Mouse (Mus musculus): ENCODE measurements at regions not wholly inside any gene's neighbourhood (a gene's known extent, or its start where the extent isn't known, plus 50 kb on each side); places are given as distances from the start of the nearest gene placed in this dataset.

GRCm38 (mm10) chr17:87567475-87567874 is 68.3 kb upstream of the Epcam start:
- Histone ChIP-seq H3K27ac (ENCODE audit: control insufficient read depth, insufficient read depth, low read depth, low read length, poor library complexity) (no peak overlapping the region), H3K4me3 (replicated peaks; ENCODE audit: control insufficient read depth, low read depth, low read length) (no peak overlapping the region), H3K4me1 (ENCODE audit: control insufficient read depth, insufficient read depth, low read length) (no peaks in the 10 kb centered on the region; the same call in 1 of the 2 replicates)
- 40% methylated on average over 2 of the region's 2 CpGs for WGBS
- no peak for TF ChIP-seq CTCF (IDR thresholded peaks at IDR 0.05; ENCODE audit: control insufficient read depth, insufficient read depth, low read length)

- Histone ChIP-seq H3K4me3 (replicated peaks; ENCODE audit: control insufficient read depth, low read depth, low read length) (no peak overlapping the region), H3K27ac (ENCODE audit: control insufficient read depth, insufficient read depth, low read depth, low read length, poor library complexity) (no peak overlapping the region), H3K4me1 (ENCODE audit: control insufficient read depth, insufficient read depth, low read length) (no peaks in the 10 kb centered on the region; the same call in 1 of the 2 replicates)
- WGBS = 93% methylated on average over 9 of the region's 9 CpGs
- TF ChIP-seq CTCF (IDR thresholded peaks at IDR 0.05; ENCODE audit: control insufficient read depth, insufficient read depth, low read length) (no peak), POLR2A (IDR thresholded peaks at IDR 0.05; ENCODE audit: borderline replicate concordance, control insufficient read depth, low read depth, low read length) (no peak)
Measured at GRCm38 (mm10) chr17:87569981-87570380, 65.8 kb upstream of the Epcam start.

GRCm38 (mm10) chr17:87570676-87571344 is 65.0 kb upstream of the Epcam start:
- 83% methylated on average over 18 of the region's 18 CpGs for WGBS
- no peak for TF ChIP-seq POLR2A (IDR thresholded peaks at IDR 0.05; ENCODE audit: borderline replicate concordance, control insufficient read depth, low read depth, low read length)
- TF ChIP-seq CTCF (IDR thresholded peaks at IDR 0.05; ENCODE audit: control insufficient read depth, insufficient read depth, low read length) = no peak
- Histone ChIP-seq H3K4me3 (replicated peaks; ENCODE audit: control insufficient read depth, low read depth, low read length) (no peak overlapping the region), H3K4me1 (ENCODE audit: control insufficient read depth, insufficient read depth, low read length) (no peaks in the 10 kb centered on the region; the same call in 1 of the 2 replicates), H3K27ac (ENCODE audit: control insufficient read depth, insufficient read depth, low read depth, low read length, poor library complexity) (no peak overlapping the region)

DNA sequence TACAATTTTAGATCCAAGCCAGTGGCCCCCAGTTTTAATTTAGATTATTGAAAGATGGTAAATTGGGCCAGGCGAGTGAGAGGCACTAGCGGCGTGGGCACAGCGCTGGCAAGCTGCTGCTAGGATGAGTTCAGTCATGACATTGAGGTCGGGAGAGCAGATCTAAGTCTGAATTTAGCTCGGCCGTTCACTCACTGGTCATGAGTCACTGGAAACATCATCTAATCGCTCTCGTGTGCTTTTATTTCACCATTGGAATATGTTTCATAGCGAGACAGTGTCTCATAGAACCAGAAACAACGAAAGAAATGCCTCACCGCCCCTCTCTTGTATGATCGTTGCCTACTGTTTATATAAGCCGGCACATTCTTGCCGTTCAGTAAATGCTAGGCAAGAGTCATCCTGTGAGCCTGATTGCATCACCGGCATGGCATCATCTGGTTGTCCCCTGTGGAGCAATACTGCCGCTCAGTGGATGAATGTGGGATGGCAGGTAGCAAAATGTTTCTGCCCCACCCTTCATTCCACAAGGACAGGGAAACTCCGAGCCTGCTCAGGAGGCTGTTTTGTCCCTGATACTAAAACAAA is 64.3 kb upstream of the Epcam start:
- no peaks in the 10 kb centered on the region; the same call in 1 of the 2 replicates for H3K4me1 ChIP-seq (ENCODE audit: control insufficient read depth, insufficient read depth, low read length)
- H3K27ac ChIP-seq (ENCODE audit: control insufficient read depth, insufficient read depth, low read depth, low read length, poor library complexity) = no peak overlapping the region
- TF ChIP-seq POLR2A (IDR thresholded peaks at IDR 0.05; ENCODE audit: borderline replicate concordance, control insufficient read depth, low read depth, low read length) (no peak), CTCF (IDR thresholded peaks at IDR 0.05; ENCODE audit: control insufficient read depth, insufficient read depth, low read length) (peak; percentile 100)
- no peak overlapping the region for H3K4me3 ChIP-seq (replicated peaks; ENCODE audit: control insufficient read depth, low read depth, low read length)
- 26% methylated on average over 18 of the region's 18 CpGs for WGBS

DNA sequence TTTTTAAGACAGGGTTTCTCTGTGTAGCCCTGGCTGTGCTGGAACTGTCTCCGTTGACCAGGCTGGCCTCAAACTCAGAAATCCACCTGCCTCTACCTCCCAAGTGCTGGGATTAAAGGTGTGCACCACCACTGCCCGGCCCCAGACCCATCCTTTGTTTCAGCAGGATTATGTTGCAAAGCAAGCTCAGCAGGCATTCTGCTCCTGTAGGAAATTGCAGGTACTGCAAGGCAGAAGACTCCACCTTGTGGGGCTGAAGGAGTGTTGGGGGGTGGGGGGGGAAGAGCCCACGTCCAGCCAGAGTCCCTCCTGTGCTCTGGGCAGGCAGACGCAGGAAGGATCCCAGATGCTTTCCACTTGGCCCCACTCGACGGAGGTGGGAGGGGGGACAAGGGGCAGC is 52.2 kb upstream of the Epcam start:
- TF ChIP-seq CTCF (IDR thresholded peaks at IDR 0.05; ENCODE audit: control insufficient read depth, insufficient read depth, low read length) (no peak), POLR2A (IDR thresholded peaks at IDR 0.05; ENCODE audit: borderline replicate concordance, control insufficient read depth, low read depth, low read length) (no peak)
- 67% methylated on average over 6 of the region's 6 CpGs for WGBS
- Histone ChIP-seq H3K4me1 (ENCODE audit: control insufficient read depth, insufficient read depth, low read length) (no peaks in the 10 kb centered on the region), H3K27ac (ENCODE audit: control insufficient read depth, insufficient read depth, low read depth, low read length, poor library complexity) (no peak overlapping the region), H3K4me3 (replicated peaks; ENCODE audit: control insufficient read depth, low read depth, low read length) (no peak overlapping the region)

GRCm38 (mm10) chr17:87585355-87585754 is 50.4 kb upstream of the Epcam start:
- TF ChIP-seq CTCF (IDR thresholded peaks at IDR 0.05; ENCODE audit: control insufficient read depth, insufficient read depth, low read length) = no peak
- no peak for TF ChIP-seq POLR2A (IDR thresholded peaks at IDR 0.05; ENCODE audit: borderline replicate concordance, control insufficient read depth, low read depth, low read length)
- Histone ChIP-seq H3K4me1 (ENCODE audit: control insufficient read depth, insufficient read depth, low read length) (no peaks in the 10 kb centered on the region), H3K27ac (ENCODE audit: control insufficient read depth, insufficient read depth, low read depth, low read length, poor library complexity) (no peak overlapping the region), H3K4me3 (replicated peaks; ENCODE audit: control insufficient read depth, low read depth, low read length) (no peak overlapping the region)
- 68% methylated on average over 6 of the region's 6 CpGs for WGBS
